Mouse (Mus musculus) heart, postnatal 4 days (tissue): ENCODE data around the gene Ndufaf1. TPM values are rescaled to one million over a fixed set of nuclear protein-coding genes. Genes with fewer than 3 reads are reported as not detected.
A peak's percentile ranks its signal among the peaks of the same experiment; 100 is the strongest.
"Not testable (repeated sequence)": the region's sequence is repeated elsewhere in the genome, so short reads cannot be mapped to it uniquely, and the experiment has no call there.

Source experiments
- DNase-seq: peaks from one replicate; pipeline ENCODE4 v3.0.0; 2021
- total RNA-seq, 2 experiments: library from RNA; stranded (reverse); gene quantifications; 2 replicates each; pipeline ENCODE4 v1.2.3; 2021

Ndufaf1 gene
- total RNA-seq, result 10 to 100 TPM; 47.7 to 48.9 TPM

DNA sequence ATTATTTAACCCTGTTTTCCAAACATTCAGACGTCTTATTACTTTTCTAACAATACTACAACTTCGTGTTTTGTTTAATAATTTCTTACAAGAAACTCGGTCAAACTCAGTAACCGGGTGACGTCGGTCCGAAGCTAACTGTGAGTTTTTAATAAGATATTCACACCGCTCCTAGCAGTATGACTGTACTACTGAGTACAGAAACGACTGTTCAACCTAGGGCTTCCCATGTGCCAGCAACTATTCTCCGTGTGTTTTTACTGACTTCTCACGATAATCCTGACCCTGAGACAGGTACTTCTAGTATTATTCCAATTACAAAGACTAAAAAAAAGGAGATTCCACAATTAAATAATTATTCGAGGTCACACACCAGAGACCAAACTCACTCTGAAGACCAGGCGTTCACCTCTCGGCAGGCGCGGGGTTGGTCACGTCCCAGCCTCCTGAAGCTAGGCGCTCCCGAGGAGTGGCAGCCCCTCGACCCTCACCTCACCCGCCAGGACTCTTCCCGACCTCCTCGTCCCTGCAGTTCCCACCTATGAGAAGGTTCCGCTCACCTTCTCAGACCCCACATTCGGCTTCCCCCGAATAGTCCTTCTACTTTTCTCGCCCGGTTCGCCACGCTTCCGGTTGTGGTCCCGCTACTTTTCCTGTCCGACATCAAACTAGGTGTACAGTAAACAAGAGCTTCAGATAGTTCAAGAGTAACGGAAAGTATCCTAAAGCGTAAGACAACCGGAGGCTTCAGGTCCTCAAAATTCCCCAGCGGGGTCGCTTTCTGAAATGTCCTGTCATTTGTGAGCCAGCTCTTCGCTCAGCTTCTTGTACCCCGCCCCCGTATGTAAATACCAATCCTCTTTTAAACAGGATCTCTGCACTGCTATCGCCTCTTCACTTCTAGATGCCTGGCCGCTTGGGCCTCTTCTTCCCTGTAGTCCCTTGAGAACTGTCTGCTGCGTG lies at the start of gene Ndufaf1:
Ndufaf1 (minus strand) TSS at position 608 of the 963 bp plus-strand sequence.
- peak; percentile 88 for DNase-seq

GRCm38 (mm10) chr2:119710011-119710410 lies 47.4 kb upstream of the Ndufaf1 start:
- no peak for DNase-seq

DNA sequence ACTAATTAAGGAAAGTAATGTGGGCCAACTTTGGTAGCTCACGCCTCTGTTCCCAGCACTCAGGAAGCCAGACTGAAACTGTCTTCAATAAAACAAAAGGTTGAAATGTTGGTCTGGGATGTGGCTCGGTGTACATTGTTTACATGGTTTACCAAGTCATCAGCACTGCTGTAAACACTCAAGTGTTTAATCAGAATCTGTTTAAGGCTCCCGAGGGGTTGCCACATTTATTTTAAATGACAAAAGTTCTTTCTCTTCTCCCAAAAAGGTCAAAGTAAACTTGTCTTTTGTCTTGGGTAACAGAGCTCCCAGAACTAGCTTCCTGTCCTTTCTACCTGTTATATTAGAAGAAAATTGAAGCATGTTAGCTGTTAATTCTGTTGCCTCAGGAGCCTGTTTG lies 45.0 kb upstream of the Ndufaf1 start:
- DNase-seq, result no peak

- no peak for DNase-seq
These were observed 40.5 kb upstream of the Ndufaf1 start for GRCm38 (mm10) chr2:119703171-119703570.

- no peak for DNase-seq
These were observed 37.3 kb upstream of the Ndufaf1 start for GRCm38 (mm10) chr2:119699962-119700361.

DNA sequence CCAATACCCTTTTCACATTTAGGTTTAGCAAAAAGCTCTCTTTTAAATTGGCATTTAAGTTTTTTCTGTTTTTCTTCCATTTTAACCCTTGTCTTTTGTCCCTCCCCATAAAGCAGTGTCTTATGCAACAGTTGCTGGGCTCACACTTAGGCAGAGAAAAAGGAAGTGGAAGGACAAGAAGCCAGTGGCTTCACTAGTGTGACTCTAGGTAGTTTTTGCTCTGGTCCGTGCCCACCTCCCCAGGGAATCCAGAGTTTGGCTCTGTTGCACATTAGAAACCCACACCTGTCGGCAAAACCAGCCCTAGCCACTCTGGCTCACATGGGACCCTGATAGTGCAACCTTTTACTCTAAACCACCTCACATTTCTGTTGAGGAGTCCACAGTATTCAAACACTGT lies 35.8 kb upstream of the Ndufaf1 start:
- no peak for DNase-seq

- DNase-seq, result no peak
These were observed 33.5 kb upstream of the Ndufaf1 start for GRCm38 (mm10) chr2:119696111-119696510.

- no peak for DNase-seq
These were observed 32.2 kb upstream of the Ndufaf1 start for GRCm38 (mm10) chr2:119694826-119695225.

- no peak for DNase-seq
These were observed 29.5 kb upstream of the Ndufaf1 start for GRCm38 (mm10) chr2:119692003-119692701.

GRCm38 (mm10) chr2:119683706-119684105 lies 21.1 kb upstream of the Ndufaf1 start:
- DNase-seq, result no peak

DNA sequence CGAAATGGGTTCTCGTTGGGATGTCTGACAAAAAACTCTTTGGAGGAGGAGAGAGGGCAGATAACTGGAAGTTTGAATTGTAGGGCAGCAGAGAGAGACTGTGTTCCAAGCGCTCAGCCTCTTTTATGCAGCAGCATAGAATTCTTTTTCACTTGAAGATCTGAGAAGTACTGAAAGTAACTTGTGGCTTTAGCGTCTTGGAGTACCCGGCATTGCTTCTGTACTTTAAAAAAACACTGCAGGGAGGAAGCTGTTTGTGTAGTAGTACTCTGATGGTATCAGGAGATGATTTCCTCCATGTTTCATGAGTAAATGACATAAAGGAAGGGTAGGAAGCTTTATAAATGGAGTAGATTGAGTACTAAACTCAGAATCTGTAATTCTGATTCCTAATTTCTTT lies 13.2 kb upstream of the Ndufaf1 start:
- no peak for DNase-seq

DNA sequence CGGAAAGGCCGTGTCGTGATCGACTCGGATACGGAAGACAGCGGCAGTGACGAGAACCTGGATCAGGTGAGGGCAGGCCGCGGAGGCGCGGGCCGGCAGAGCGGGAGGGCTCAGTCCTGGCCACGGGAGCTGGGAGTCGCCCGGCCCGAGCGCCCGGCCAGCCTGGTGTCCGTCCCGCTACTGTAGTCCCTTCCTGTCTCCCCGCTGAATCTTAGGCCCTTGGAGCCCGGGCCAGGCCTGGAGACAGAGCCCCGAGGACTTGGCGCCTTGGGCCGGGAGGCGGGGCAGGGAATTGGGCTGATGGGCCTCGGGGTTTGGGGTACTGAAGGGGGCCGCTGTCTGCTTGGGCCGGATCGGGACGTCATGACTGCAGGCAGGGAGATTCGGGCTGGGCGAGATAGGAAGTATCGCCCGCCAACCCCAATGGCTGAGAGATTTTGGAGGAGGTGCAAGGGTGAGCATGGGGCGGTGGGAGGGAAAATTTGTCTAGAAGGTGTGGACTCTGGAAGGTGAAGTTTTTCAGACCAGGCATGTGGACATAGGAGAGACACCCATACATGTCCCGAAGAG lies 12.7 kb upstream of the Ndufaf1 start:
- peak; percentile 63 for DNase-seq

DNA sequence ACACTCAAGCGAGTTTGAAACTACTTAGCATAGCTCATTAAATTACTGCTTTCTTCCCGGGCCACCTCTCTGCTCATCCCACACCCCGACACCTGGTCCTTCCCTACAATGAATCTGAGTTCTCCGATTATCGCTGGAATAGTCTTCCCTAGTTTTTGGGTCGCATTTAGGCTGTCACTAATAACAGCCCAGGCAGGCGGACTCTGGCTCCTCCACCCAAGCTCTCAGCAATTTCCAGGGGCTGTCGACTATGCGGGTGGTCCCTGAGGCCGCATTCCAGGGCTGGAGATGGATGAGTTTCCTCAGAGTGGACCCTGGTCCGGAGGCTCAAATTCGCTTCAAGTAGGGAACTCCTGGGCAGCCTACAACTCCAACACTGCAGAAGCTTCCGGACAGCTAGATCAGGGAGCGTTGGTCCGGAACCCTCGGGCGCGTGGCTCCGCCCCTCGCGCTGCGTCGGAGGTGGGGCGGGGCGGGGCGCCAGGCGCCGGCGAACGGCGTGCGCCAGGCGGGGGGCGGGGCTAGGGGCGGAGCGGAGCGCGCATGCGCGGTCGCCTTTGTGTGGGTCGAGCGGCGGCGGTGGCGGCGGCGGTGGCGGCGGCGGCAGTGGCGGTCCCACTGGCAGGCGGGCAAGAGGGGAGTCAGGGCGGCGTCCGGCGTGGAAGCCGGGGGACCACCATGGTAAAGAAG lies 12.0 kb upstream of the Ndufaf1 start, which contains the start of gene Rtf1:
Rtf1 (plus strand) TSS at position 544 of the 690 bp plus-strand sequence.
- DNase-seq, result peak; percentile 99

GRCm38 (mm10) chr2:119669010-119669409 lies 6.4 kb upstream of the Ndufaf1 start:
- peak; percentile 7 for DNase-seq

GRCm38 (mm10) chr2:119665744-119666143 lies 3.1 kb upstream of the Ndufaf1 start:
- DNase-seq, result not testable (repeated sequence)

DNA sequence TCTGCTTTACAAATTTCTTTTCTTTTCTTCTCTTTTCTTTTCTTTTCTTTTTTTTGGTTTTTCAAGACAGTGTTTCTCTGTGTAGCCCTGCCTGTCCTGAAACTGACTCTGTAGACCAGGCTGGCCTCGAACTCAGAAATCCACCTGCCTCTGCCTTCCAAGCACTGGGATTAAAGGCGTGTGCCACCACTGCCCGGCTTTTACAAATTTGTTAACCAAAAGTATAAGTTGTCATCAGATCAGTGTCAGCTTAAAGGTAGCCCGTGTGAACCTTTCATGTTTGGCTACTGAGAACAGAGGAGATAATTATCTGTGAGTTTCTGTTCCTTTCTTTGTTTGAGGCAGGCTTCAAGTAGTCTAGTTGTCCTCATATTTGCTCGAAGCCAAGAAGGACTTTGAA lies 18.4 kb downstream of the Ndufaf1 start:
- no peak for DNase-seq

- no peak for DNase-seq
These were observed 21.3 kb downstream of the Ndufaf1 start for GRCm38 (mm10) chr2:119641214-119641912.

GRCm38 (mm10) chr2:119636781-119637180 lies 25.8 kb downstream of the Ndufaf1 start:
- no peak for DNase-seq

- DNase-seq, result no peak
These were observed 41.3 kb downstream of the Ndufaf1 start for GRCm38 (mm10) chr2:119621302-119621701.

DNA sequence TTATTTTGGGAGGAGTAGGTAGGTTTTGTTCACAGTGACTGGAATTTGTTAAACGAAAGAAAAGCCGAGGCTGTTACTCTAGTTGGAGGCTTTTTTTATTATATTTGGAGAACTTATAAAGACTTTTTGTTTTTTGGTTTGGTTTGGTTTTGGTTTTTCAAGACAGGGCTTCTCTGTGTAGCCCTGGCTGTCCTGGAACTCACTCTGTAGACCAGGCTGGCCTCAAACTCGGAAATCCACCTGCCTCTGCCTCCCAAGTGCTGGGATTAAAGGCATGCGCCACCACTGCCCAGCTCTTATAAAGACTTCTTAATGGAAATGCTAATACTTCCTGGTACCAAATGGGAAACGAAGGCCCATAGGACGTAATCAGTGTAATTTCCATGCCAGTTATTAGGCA lies 43.6 kb downstream of the Ndufaf1 start:
- DNase-seq, result not testable (repeated sequence)

GRCm38 (mm10) chr2:119618199-119618982 lies 44.2 kb downstream of the Ndufaf1 start, which contains the start of the genes Nusap1 and Oip5:
TSS of gene Nusap1 (plus strand) at chr2:119618298.
TSS of gene Oip5 (minus strand) at chr2:119618469.
- DNase-seq, result peak; percentile 95
